Mouse (Mus musculus) stomach, postnatal 0 days (tissue): ENCODE results near the gene Ube2j2.

Experiments used
- CTCF ChIP-seq: IDR thresholded peaks from 2 replicates; pipeline ENCODE4 v1.5.1; 2016; ENCODE audit warnings: antibody characterized with exemption, low read depth, mild to moderate bottlenecking, moderate library complexity
- EP300 ChIP-seq: optimal IDR thresholded peaks from 2 replicates; pipeline ENCODE3; 2016; ENCODE audit warnings: antibody characterized with exemption

- TF ChIP-seq EP300 (no peak), CTCF (no peak)
These were observed 25.5 kb downstream of the Ube2j2 start for GRCm38 (mm10) chr4:155969043-155969653.
